Mouse (Mus musculus) megakaryocyte progenitor cell, adult 5-6 weeks (primary cell): ENCODE data around the gene Hist1h2ae. TPM values are rescaled to one million over a fixed set of nuclear protein-coding genes. Genes with fewer than 3 reads are reported as not detected.
"Not testable (repeated sequence)": the region's sequence is repeated elsewhere in the genome, so short reads cannot be mapped to it uniquely, and the experiment has no call there.

Experiments
- ATAC-seq: replicated peaks from 2 replicates; pipeline ENCODE4 v1.8.0; 2016; ENCODE audit warnings: mild to moderate bottlenecking, moderate TSS enrichment, inconsistent platforms; ENCODE audit not compliant: poor library complexity
- total RNA-seq, 2 experiments: library from RNA; stranded (forward) in 1 of 2; stranded (reverse) in 1 of 2; fragments of 157-497, 149-512 nt in 1 of 2; fragments of 200-1000 nt in 1 of 2; gene quantifications; 2 replicates each; pipeline versions ENCODE4 v1.2.3 to v1.2.4; 2015 to 2017

Gene Hist1h2ae
- total RNA-seq, 2 experiments from 2014 or later: 5.3 to 287 TPM

- not testable (repeated sequence) for ATAC-seq
These were observed 28.6 kb downstream of the Hist1h2ae start for GRCm38 (mm10) chr13:23542225-23542980.

DNA sequence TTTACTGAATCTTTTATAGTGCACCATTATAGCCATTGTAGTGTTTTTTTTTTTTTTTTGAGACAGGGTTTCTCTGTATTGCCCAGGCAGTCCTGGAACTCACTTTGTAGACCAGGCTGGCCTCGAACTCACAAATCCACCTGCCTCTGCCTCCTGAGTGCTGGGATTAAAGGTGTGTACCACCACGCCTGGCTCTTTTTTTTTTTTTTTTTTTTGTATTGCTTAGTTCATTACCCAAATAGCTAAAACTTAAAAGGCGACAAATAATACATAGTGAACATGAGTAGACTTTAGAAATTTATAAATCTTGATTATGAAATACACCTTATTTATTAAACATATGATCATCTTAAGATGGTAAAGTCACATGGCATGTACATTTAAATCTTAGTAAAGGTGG lies 29.5 kb downstream of the Hist1h2ae start:
- ATAC-seq: no peak

- not testable (repeated sequence) for ATAC-seq
These were observed 31.2 kb downstream of the Hist1h2ae start for GRCm38 (mm10) chr13:23539821-23540220.

GRCm38 (mm10) chr13:23538249-23538648 lies 32.8 kb downstream of the Hist1h2ae start:
- ATAC-seq: no peak

GRCm38 (mm10) chr13:23537006-23537710 lies 33.9 kb downstream of the Hist1h2ae start:
- no peak for ATAC-seq

GRCm38 (mm10) chr13:23536076-23536822 lies 34.8 kb downstream of the Hist1h2ae start:
- no peak for ATAC-seq

- peak; percentile 62 for ATAC-seq
These were observed 35.6 kb downstream of the Hist1h2ae start, which contains the start of gene Hist1h3g for GRCm38 (mm10) chr13:23535137-23536075. Gene Hist1h3g (plus strand): TSS chr13:23535422.

DNA sequence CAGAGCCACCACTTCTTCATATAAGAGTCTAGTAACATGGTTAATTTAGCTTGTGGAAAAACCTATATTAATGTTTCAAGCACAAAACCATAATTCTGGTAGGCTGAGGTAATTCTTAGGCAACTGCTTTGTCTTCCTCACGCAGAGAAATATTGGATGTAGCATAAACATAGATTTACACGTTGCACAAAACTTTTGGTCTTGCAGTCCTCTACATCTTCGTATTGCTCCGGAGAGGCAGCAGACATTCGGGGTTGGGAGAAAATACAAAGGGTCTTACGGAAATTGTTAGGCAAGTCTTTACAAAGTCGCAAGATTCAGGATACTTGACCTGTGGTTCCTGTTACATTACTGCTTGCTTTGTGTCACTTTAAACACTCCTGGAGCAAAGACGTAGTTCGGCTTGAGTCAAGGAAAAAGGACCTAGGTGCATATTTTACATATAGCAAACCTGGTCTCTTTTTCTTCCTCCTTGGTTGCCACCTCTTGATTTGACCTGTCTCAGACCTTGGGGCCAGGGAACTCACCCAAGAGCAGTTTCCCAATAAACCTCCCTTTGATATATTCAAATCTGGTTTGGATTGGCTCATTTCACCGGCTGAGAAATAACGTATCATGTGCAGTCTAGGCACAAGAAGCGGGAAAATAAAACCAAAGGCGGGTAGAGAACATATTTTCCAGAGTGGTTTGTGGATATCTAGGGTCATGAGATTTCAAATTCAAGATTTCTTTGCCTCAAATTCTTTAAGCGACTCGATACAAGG lies 36.5 kb downstream of the Hist1h2ae start:
- ATAC-seq: peak; percentile 8

- ATAC-seq: peak; percentile 33
These were observed 37.3 kb downstream of the Hist1h2ae start, which contains the start of gene Hist1h2af for GRCm38 (mm10) chr13:23533560-23534367. Gene Hist1h2af (plus strand): TSS chr13:23533906.

DNA sequence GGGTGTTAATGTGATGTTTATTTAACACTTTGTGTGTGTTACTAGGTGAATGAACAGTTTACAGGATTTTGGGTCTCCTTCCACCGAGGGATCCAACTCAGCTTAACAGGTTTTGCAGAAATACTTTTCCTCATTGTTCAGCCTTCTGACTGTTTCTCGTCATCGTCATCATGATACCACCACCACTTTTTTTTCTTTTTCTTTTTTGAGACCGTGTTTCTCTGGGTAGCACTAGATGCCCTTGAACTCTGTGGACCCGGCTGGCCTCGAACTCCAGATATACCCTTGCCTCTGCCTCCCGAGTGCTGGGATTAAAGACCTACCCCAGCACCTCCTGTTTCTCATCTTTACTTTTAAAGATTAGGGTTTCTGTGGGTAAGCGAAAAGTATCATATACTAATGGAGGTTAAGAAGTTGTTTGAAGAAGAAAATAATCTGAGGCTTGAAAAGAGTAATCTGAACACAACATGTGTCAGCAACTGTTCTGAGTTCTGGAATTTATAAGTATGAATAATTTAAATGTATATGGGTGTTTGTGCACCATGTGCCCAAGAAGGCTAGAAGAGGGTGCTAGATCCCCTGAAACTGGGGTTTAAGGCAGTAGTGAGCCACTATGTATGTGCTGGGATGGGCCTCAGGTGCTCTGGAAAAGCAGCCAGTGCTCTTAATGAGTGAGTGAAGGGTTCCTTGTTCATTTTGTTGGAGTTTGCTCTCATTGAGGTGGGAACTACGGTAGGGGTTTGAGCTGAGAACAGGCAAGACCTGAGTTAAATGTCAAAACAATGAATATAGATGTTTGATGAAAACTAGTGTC lies 38.6 kb downstream of the Hist1h2ae start:
- no peak for ATAC-seq

DNA sequence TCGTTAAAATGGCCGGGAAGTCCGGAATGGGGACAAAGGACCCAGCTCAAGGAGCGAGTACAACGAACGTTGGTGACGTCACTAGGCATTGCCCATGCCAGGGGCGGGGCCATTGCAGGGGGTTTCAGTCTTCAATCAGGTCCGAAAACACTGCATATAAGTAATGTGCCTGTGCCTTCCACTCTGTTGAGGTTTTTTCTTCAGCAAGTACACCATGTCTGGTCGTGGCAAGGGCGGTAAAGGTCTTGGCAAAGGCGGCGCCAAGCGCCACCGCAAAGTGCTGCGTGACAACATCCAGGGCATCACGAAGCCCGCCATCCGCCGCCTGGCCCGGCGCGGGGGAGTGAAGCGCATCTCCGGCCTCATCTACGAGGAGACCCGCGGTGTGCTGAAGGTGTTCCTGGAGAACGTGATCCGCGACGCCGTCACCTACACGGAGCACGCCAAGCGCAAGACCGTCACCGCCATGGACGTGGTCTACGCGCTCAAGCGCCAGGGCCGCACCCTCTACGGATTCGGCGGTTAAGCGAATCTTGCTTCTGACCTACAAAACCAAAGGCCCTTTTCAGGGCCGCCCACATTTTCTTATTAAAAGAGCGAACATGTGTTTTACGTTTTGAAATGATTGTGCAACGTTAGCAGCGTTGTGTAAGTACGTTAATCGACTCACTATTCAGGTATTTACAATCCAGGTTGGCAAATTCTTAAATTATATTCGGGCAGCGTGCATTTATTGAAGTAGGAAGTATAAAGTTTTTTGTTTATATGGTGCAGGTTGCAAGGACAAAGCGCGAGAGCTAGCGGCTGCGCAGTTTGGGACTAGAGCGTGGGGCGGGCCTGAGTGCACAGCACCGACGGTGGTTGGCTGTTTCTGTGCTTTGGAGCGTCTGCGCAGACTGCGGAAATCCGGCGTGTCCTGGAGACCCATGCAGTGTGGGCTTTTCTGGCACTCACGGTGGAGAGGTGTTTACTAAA lies 39.8 kb downstream of the Hist1h2ae start, which contains the start of gene Hist1h4h:
Gene Hist1h4h, plus strand, starts transcription at position 150 of the 975 bp plus-strand sequence.
- ATAC-seq: peak; percentile 52

GRCm38 (mm10) chr13:23530181-23530900 lies 40.7 kb downstream of the Hist1h2ae start:
- ATAC-seq: no peak

DNA sequence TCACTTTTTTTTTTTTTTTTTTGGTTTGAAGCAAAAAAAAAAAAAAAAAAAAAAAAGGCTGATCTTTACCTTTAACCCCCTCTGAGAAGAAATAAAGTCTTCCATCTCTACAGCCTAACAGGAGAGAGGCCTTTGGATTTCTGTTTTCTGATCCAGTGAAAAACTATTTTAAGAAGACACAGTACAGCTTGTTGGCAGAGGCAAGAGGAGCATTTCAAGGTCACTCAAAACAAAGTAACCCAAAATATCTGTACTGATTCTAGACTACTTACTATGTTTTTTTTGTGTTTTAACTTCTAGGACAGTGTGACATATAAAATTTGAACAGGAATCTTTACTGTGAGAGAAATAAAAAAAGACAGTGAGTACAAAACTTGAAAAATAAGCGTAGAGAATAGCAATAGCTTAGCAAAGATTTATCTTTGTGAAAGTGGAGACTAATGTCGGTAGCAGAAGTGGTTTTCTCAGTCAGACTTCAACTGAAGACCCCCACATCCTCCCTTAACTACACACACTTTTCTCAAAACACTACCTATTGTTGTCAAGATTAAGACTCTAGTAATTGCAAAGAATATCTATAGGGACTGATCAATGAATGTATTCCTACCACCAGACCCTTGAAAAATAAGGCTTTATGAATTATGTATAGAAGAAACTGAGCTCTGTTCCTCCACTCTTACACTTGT lies 41.4 kb downstream of the Hist1h2ae start:
- no peak for ATAC-seq

GRCm38 (mm10) chr13:23529005-23529404 lies 42.0 kb downstream of the Hist1h2ae start:
- ATAC-seq: no peak

- peak; percentile 43 for ATAC-seq
These were observed 44.7 kb downstream of the Hist1h2ae start for GRCm38 (mm10) chr13:23526312-23526711.
